Mouse (Mus musculus): ENCODE measurements at regions not wholly inside any gene's neighbourhood (a gene's known extent, or its start where the extent isn't known, plus 50 kb on each side); places are given as distances from the start of the nearest gene placed in this dataset.

- no peak for DNase-seq
Measured at GRCm38 (mm10) chr8:6813816-6814215, 1708.7 kb upstream of the Slc10a2 start.

- no peak for DNase-seq
Measured at GRCm38 (mm10) chr8:6807116-6807515, 1702.0 kb upstream of the Slc10a2 start.

- DNase-seq: no peak
Measured at GRCm38 (mm10) chr8:6803199-6803598, 1698.0 kb upstream of the Slc10a2 start.

GRCm38 (mm10) chr8:6801076-6801475 lies 1695.9 kb upstream of the Slc10a2 start:
- DNase-seq: no peak

GRCm38 (mm10) chr8:6789096-6789495 lies 1683.9 kb upstream of the Slc10a2 start:
- no peak for DNase-seq

GRCm38 (mm10) chr8:6780983-6781382 lies 1675.8 kb upstream of the Slc10a2 start:
- no peak for DNase-seq

GRCm38 (mm10) chr8:6775103-6775502 lies 1670.0 kb upstream of the Slc10a2 start:
- DNase-seq: no peak

- DNase-seq: no peak
Measured at GRCm38 (mm10) chr8:6729571-6729970, 1624.4 kb upstream of the Slc10a2 start.

- DNase-seq: no peak
Measured at GRCm38 (mm10) chr8:6708886-6709449, 1603.8 kb upstream of the Slc10a2 start.

GRCm38 (mm10) chr8:6688595-6688994 lies 1583.4 kb upstream of the Slc10a2 start:
- no peak for DNase-seq

- no peak for DNase-seq
Measured at GRCm38 (mm10) chr8:6658860-6659259, 1553.7 kb upstream of the Slc10a2 start.

GRCm38 (mm10) chr8:6657451-6657990 lies 1552.4 kb upstream of the Slc10a2 start:
- no peak for DNase-seq

- DNase-seq: no peak
Measured at GRCm38 (mm10) chr8:6652180-6652579, 1547.0 kb upstream of the Slc10a2 start.

GRCm38 (mm10) chr8:6648083-6648482 lies 1542.9 kb upstream of the Slc10a2 start:
- DNase-seq: no peak

GRCm38 (mm10) chr8:6645287-6645957 lies 1540.3 kb upstream of the Slc10a2 start:
- no peak for DNase-seq

- DNase-seq: no peak
Measured at GRCm38 (mm10) chr8:6644396-6644795, 1539.2 kb upstream of the Slc10a2 start.

GRCm38 (mm10) chr8:6627009-6627557 lies 1521.9 kb upstream of the Slc10a2 start:
- no peak for DNase-seq

GRCm38 (mm10) chr8:6608891-6609290 lies 1503.7 kb upstream of the Slc10a2 start:
- no peak for DNase-seq

GRCm38 (mm10) chr8:6606854-6607535 lies 1501.8 kb upstream of the Slc10a2 start:
- no peak for DNase-seq

GRCm38 (mm10) chr8:6604232-6604804 lies 1499.2 kb upstream of the Slc10a2 start:
- DNase-seq: no peak

GRCm38 (mm10) chr8:6590146-6590545 lies 1485.0 kb upstream of the Slc10a2 start:
- DNase-seq: no peak

- DNase-seq: no peak
Measured at GRCm38 (mm10) chr8:6583337-6584096, 1478.4 kb upstream of the Slc10a2 start.

- no peak for DNase-seq
Measured at GRCm38 (mm10) chr8:6582732-6583131, 1477.6 kb upstream of the Slc10a2 start.
